Mouse (Mus musculus) spleen, adult 12 weeks (tissue): ENCODE measurements around the gene Scand1.
A peak's percentile ranks its signal among the peaks of the same experiment; 100 is the strongest.

ENCODE experiments used
- DNase-seq: peaks from one replicate; pipeline ENCODE4 v3.0.0; 2022; ENCODE audit warnings: low spot score

Scand1 gene

GRCm38 (mm10) chr2:156312297-156312897 is at the start of gene Scand1, which contains the start of gene Cnbd2:
Gene Scand1, minus strand, starts transcription at chr2:156312704.
Gene Cnbd2, plus strand, starts transcription at chr2:156312299.
- peak; percentile 72 for DNase-seq

- no peak for DNase-seq
Measured at GRCm38 (mm10) chr2:156356031-156356430, 43.5 kb upstream of the Scand1 start.

GRCm38 (mm10) chr2:156353265-156353692 is 40.8 kb upstream of the Scand1 start:
- DNase-seq: no peak

GRCm38 (mm10) chr2:156352413-156353165 is 40.1 kb upstream of the Scand1 start:
- DNase-seq: no peak

GRCm38 (mm10) chr2:156351243-156351642 is 38.7 kb upstream of the Scand1 start:
- no peak for DNase-seq

GRCm38 (mm10) chr2:156349286-156349848 is 36.9 kb upstream of the Scand1 start:
- DNase-seq: no peak

GRCm38 (mm10) chr2:156348812-156349211 is 36.3 kb upstream of the Scand1 start:
- no peak for DNase-seq

GRCm38 (mm10) chr2:156344775-156345532 is 32.5 kb upstream of the Scand1 start:
- no peak for DNase-seq

GRCm38 (mm10) chr2:156340078-156340477 is 27.6 kb upstream of the Scand1 start:
- no peak for DNase-seq

GRCm38 (mm10) chr2:156331446-156331965 is 19.0 kb upstream of the Scand1 start:
- DNase-seq: no peak

- no peak for DNase-seq
Measured at GRCm38 (mm10) chr2:156330681-156331080, 18.2 kb upstream of the Scand1 start.

GRCm38 (mm10) chr2:156324681-156325080 is 12.2 kb upstream of the Scand1 start:
- DNase-seq: no peak

GRCm38 (mm10) chr2:156324116-156324588 is 11.6 kb upstream of the Scand1 start:
- DNase-seq: no peak

- no peak for DNase-seq
Measured at GRCm38 (mm10) chr2:156321538-156321937, 9.0 kb upstream of the Scand1 start.

- no peak for DNase-seq
Measured at GRCm38 (mm10) chr2:156318491-156318890, 6.0 kb upstream of the Scand1 start.

GRCm38 (mm10) chr2:156314811-156315210 is 2.3 kb upstream of the Scand1 start:
- DNase-seq: no peak

- DNase-seq: no peak
Measured at GRCm38 (mm10) chr2:156313153-156313552, 649 bp upstream of the Scand1 start.

- DNase-seq: peak; percentile 44
Measured at GRCm38 (mm10) chr2:156311841-156312291, 638 bp downstream of the Scand1 start.

GRCm38 (mm10) chr2:156311441-156311840 is 1.1 kb downstream of the Scand1 start:
- no peak for DNase-seq

GRCm38 (mm10) chr2:156310945-156311344 is 1.6 kb downstream of the Scand1 start:
- no peak for DNase-seq

GRCm38 (mm10) chr2:156310455-156310854 is 2.0 kb downstream of the Scand1 start:
- DNase-seq: no peak

GRCm38 (mm10) chr2:156309948-156310347 is 2.6 kb downstream of the Scand1 start:
- DNase-seq: no peak
